Mouse (Mus musculus) activated CD4-positive, CD25-positive, alpha-beta regulatory T cell, adult 9 weeks (primary cell): ENCODE results near the gene Arfgef2. TPM values are rescaled to one million over a fixed set of nuclear protein-coding genes. Genes with fewer than 3 reads are reported as not detected.

Source experiments
- polyA plus RNA-seq: library from polyadenylated mRNA; unstranded; fragments of 100-300 nt; shearing (Covaris generic); gene quantifications from one replicate; pipeline ENCODE4 v1.2.1, GENCODE M21; 2017

Gene Arfgef2
- polyA plus RNA-seq = 3.6 TPM

GRCm38 (mm10) chr2:166805250-166806172, at the start of gene Arfgef2:
TSS of gene Arfgef2 (plus strand) at chr2:166805588.

DNA sequence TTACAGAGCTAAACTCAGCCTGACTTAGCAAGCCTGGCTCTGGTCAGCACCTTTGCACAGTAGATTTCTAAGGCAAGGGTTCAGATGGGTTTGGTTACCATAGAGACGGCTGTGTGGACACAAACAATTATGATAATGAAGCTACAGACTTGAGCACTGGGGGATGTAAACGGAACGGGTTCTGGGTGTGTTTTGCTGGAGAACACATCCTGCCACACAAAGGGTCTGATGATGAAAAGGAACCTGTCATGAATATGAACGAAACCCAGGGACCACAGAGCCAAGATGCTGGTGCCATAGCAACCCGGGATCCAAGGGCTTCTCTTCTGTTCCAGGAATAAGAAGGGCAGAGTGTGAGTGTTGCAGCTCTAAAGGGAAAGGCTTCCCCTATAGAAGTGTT, 13.0 kb upstream of the Arfgef2 start, which contains the start of gene Trp53rkb:
Gene Trp53rkb, plus strand, starts transcription at position 177 of the 400 bp plus-strand sequence.

GRCm38 (mm10) chr2:166905711-166906522, 100.5 kb downstream of the Arfgef2 start, which contains the start of gene Cse1l:
TSS of gene Cse1l (plus strand) at chr2:166906040.

Other genes starting within 250 kb of the Arfgef2 start
- 20.4 TPM for gene Prex1, start 91.8 kb upstream of the Arfgef2 start, polyA plus RNA-seq
- gene Trp53rkb, start 13.1 kb upstream of the Arfgef2 start, polyA plus RNA-seq = 1.1 TPM
- gene Cse1l, start 100.5 kb downstream of the Arfgef2 start, polyA plus RNA-seq = 81.4 TPM
- 90.9 TPM for gene Stau1, start 190.7 kb downstream of the Arfgef2 start, polyA plus RNA-seq
- gene Ddx27, start 209.6 kb downstream of the Arfgef2 start, polyA plus RNA-seq = 95.1 TPM